Comparison of ENCODE assay signal across 21 mouse cellular contexts in genomic region chr7:65713782-65714181, GRCm38 (mm10). TPM values are rescaled to one million over a fixed set of nuclear protein-coding genes. Genes with fewer than 3 reads are reported as not detected.
DNase-seq lines count a peak whose midpoint lies in the region; ATAC-seq and TF ChIP-seq lines count a peak whose summit lies in the region.
"Had no signal": no experiment of that assay in that cellular context is flagged by ENCODE, and none has a peak within 500 bp of the region (broad histone marks: within the 10 kb centered on the region; RNA-seq: fewer than 3 reads in every experiment).

No protein-coding gene starts in this region.

- no peaks in the 10 kb centered on the region for H3K27me3 ChIP-seq in forebrain, embryonic 14.5 days (replicated peaks; ENCODE audit: control insufficient read depth, insufficient read depth, low read length)
- H3K27me3 ChIP-seq in forebrain, embryonic 13.5 days: no peaks in the 10 kb centered on the region
- no peaks in the 10 kb centered on the region for H3K27me3 ChIP-seq in kidney, embryonic 15.5 days
- H3K27me3 ChIP-seq in midbrain, embryonic 16.5 days (ENCODE audit: control insufficient read depth, insufficient read depth, low read depth, low read length): no peaks in the 10 kb centered on the region
- H3K27me3 ChIP-seq in midbrain, embryonic 15.5 days (replicated peaks): no peaks in the 10 kb centered on the region
- H3K27me3 ChIP-seq: forebrain, embryonic 15.5 days; limb, embryonic 13.5 days; liver, embryonic 13.5 days; lung, embryonic 15.5 days had no signal

- no peaks in the 10 kb centered on the region for H3K9me3 ChIP-seq in forebrain, embryonic 14.5 days (replicated peaks; ENCODE audit: control insufficient read depth, low read length)
- H3K9me3 ChIP-seq in forebrain, embryonic 13.5 days (replicated peaks): no peaks in the 10 kb centered on the region
- no peaks in the 10 kb centered on the region for H3K9me3 ChIP-seq in kidney, embryonic 15.5 days (replicated peaks)
- no peaks in the 10 kb centered on the region for H3K9me3 ChIP-seq in midbrain, embryonic 16.5 days (replicated peaks; ENCODE audit: control insufficient read depth, low read length, poor library complexity, severe bottlenecking)
- H3K9me3 ChIP-seq in midbrain, embryonic 15.5 days: no peaks in the 10 kb centered on the region
- H3K9me3 ChIP-seq: embryonic facial prominence, embryonic 10.5 days; forebrain, embryonic 15.5 days; hindbrain, embryonic 10.5 days; limb, embryonic 13.5 days; liver, embryonic 13.5 days; lung, embryonic 15.5 days had no signal

- no peak overlapping the region for H3K27ac ChIP-seq in forebrain, embryonic 14.5 days (ENCODE audit: low read depth, low read length)
- H3K27ac ChIP-seq in forebrain, embryonic 13.5 days: no peak overlapping the region
- H3K27ac ChIP-seq in kidney, embryonic 15.5 days: no peak overlapping the region
- no peak overlapping the region for H3K27ac ChIP-seq in midbrain, embryonic 16.5 days (ENCODE audit: low read length)
- no peak overlapping the region for H3K27ac ChIP-seq in midbrain, embryonic 15.5 days
- H3K27ac ChIP-seq in embryonic fibroblast, embryonic 13.5 days (ENCODE audit: insufficient read depth, low read length): no peak overlapping the region
- H3K27ac ChIP-seq: embryonic facial prominence, embryonic 10.5 days; forebrain, embryonic 15.5 days; heart, adult 2 months; hindbrain, embryonic 10.5 days; limb, embryonic 13.5 days; liver, embryonic 13.5 days; lung, embryonic 15.5 days had no signal

- ATAC-seq in forebrain, embryonic 14.5 days: no peak
- no peak for ATAC-seq in forebrain, embryonic 13.5 days
- peak; percentile 69; the same call in 1 of the 2 replicates for ATAC-seq in kidney, embryonic 15.5 days (replicated peaks; ENCODE audit: low FRiP score)
- 0 out of 2 replicates have a peak, but pooled peaks have one; percentile 48 for ATAC-seq in midbrain, embryonic 16.5 days
- no peak for ATAC-seq in midbrain, embryonic 15.5 days (replicated peaks)
- ATAC-seq: forebrain, embryonic 15.5 days had no signal

- TF ChIP-seq CTCF in embryonic fibroblast, embryonic 13.5 days (IDR thresholded peaks at IDR 0.05; ENCODE audit: borderline replicate concordance, insufficient read depth, low read length): peak; percentile 40; the same call in 1 of the 2 replicates

- no peaks in the 10 kb centered on the region for H3K36me3 ChIP-seq in forebrain, embryonic 14.5 days (ENCODE audit: control insufficient read depth, insufficient read depth, low read length)
- H3K36me3 ChIP-seq in forebrain, embryonic 13.5 days (ENCODE audit: poor library complexity, severe bottlenecking): no peaks in the 10 kb centered on the region
- no peaks in the 10 kb centered on the region for H3K36me3 ChIP-seq in kidney, embryonic 15.5 days
- H3K36me3 ChIP-seq in midbrain, embryonic 16.5 days (ENCODE audit: control insufficient read depth, insufficient read depth, low read length): no peaks in the 10 kb centered on the region
- no peaks in the 10 kb centered on the region for H3K36me3 ChIP-seq in midbrain, embryonic 15.5 days (replicated peaks)
- H3K36me3 ChIP-seq: embryonic facial prominence, embryonic 10.5 days; forebrain, embryonic 15.5 days; hindbrain, embryonic 10.5 days; limb, embryonic 13.5 days; liver, embryonic 13.5 days; lung, embryonic 15.5 days had no signal

- WGBS in forebrain, embryonic 14.5 days: 70% methylated on average over 5 of the region's 5 CpGs
- WGBS in forebrain, embryonic 13.5 days: 70% methylated on average over 5 of the region's 5 CpGs
- WGBS in kidney, embryonic 15.5 days: 35% methylated on average over 5 of the region's 5 CpGs
- 58% methylated on average over 5 of the region's 5 CpGs for WGBS in midbrain, embryonic 16.5 days
- 57% methylated on average over 5 of the region's 5 CpGs for WGBS in midbrain, embryonic 15.5 days

- no peak for TF ChIP-seq POLR2A in embryonic fibroblast, embryonic 13.5 days (IDR thresholded peaks at IDR 0.05; ENCODE audit: low read depth, low read length)

- no peak overlapping the region for H3K9ac ChIP-seq in forebrain, embryonic 14.5 days (ENCODE audit: low read length)
- no peak overlapping the region for H3K9ac ChIP-seq in forebrain, embryonic 13.5 days
- no peak overlapping the region for H3K9ac ChIP-seq in kidney, embryonic 15.5 days
- H3K9ac ChIP-seq in midbrain, embryonic 16.5 days (ENCODE audit: low read depth, low read length): no peak overlapping the region
- H3K9ac ChIP-seq in midbrain, embryonic 15.5 days: no peak overlapping the region
- H3K9ac ChIP-seq: forebrain, embryonic 15.5 days; limb, embryonic 13.5 days; liver, embryonic 13.5 days; lung, embryonic 15.5 days had no signal

- no peak overlapping the region for H3K4me2 ChIP-seq in forebrain, embryonic 14.5 days (ENCODE audit: low read length)
- H3K4me2 ChIP-seq in forebrain, embryonic 13.5 days: no peak overlapping the region
- no peak overlapping the region for H3K4me2 ChIP-seq in kidney, embryonic 15.5 days
- H3K4me2 ChIP-seq in midbrain, embryonic 16.5 days (ENCODE audit: low read length): no peak overlapping the region
- H3K4me2 ChIP-seq in midbrain, embryonic 15.5 days: no peak overlapping the region
- H3K4me2 ChIP-seq: forebrain, embryonic 15.5 days; limb, embryonic 13.5 days; liver, embryonic 13.5 days; lung, embryonic 15.5 days had no signal

- H3K4me3 ChIP-seq in forebrain, embryonic 14.5 days (ENCODE audit: low read depth, low read length): no peak overlapping the region
- no peak overlapping the region for H3K4me3 ChIP-seq in forebrain, embryonic 13.5 days
- no peak overlapping the region for H3K4me3 ChIP-seq in kidney, embryonic 15.5 days (replicated peaks)
- H3K4me3 ChIP-seq in midbrain, embryonic 16.5 days (ENCODE audit: low read depth, low read length): no peak overlapping the region
- H3K4me3 ChIP-seq in midbrain, embryonic 15.5 days: no peak overlapping the region
- no peak overlapping the region for H3K4me3 ChIP-seq in embryonic fibroblast, embryonic 13.5 days (ENCODE audit: insufficient read depth, low read length)
- H3K4me3 ChIP-seq: embryonic facial prominence, embryonic 10.5 days; forebrain, embryonic 15.5 days; heart, adult 2 months; hindbrain, embryonic 10.5 days; limb, embryonic 13.5 days; liver, embryonic 13.5 days; lung, embryonic 15.5 days had no signal

- peak; percentile 5 for DNase-seq in forebrain, embryonic 14.5 days (ENCODE audit: low spot score)
- no peak for DNase-seq in kidney, adult 9 months
- DNase-seq in cerebellum, adult 9-11 months: no peak
- DNase-seq: B cell, adult 2 months; cerebellum, postnatal 25 days; gastrocnemius, postnatal 25 days; heart, adult 2 months; layer of hippocampus, postnatal 36 days; liver, embryonic 13.5 days; right cerebral cortex, adult 18-20 months; thymus, postnatal 14 days had no signal

- no peaks in the 10 kb centered on the region for H3K4me1 ChIP-seq in forebrain, embryonic 14.5 days (ENCODE audit: control insufficient read depth, insufficient read depth, low read length)
- no peaks in the 10 kb centered on the region for H3K4me1 ChIP-seq in forebrain, embryonic 13.5 days
- H3K4me1 ChIP-seq in kidney, embryonic 15.5 days: peaks cover 3% of the 10 kb centered on the region; the same call in 1 of the 2 replicates
- H3K4me1 ChIP-seq in midbrain, embryonic 16.5 days (ENCODE audit: control insufficient read depth, insufficient read depth, low read length): no peaks in the 10 kb centered on the region
- H3K4me1 ChIP-seq in midbrain, embryonic 15.5 days: no peaks in the 10 kb centered on the region
- no peaks in the 10 kb centered on the region; the same call in 1 of the 2 replicates for H3K4me1 ChIP-seq in embryonic fibroblast, embryonic 13.5 days (ENCODE audit: control insufficient read depth, insufficient read depth, low read length)
- H3K4me1 ChIP-seq: embryonic facial prominence, embryonic 10.5 days; forebrain, embryonic 15.5 days; hindbrain, embryonic 10.5 days; limb, embryonic 13.5 days; liver, embryonic 13.5 days; lung, embryonic 15.5 days had no signal

RNA-seq across cellular contexts. Expression of gene Tm2d3, which starts 22.8 kb away (rescaled TPM):
- polyA plus RNA-seq in forebrain, embryonic 14.5 days (2014; fragmentation: Nextera tagmentation; extraction: Ambion mirVana): 96.9 and 109 TPM in 2 replicates
- 80.9 and 84.7 TPM in 2 replicates for polyA plus RNA-seq in forebrain, embryonic 13.5 days (2015; fragmentation: Nextera tagmentation; extraction: Ambion mirVana)
- 88.1 and 89.8 TPM in 2 replicates for polyA plus RNA-seq in kidney, embryonic 15.5 days (2015; fragmentation: Nextera tagmentation; extraction: Ambion mirVana)
- 85.6 and 89.8 TPM in 2 replicates for polyA plus RNA-seq in midbrain, embryonic 16.5 days (2015; fragmentation: Nextera tagmentation; extraction: Ambion mirVana)
- 80.8 and 81.4 TPM in 2 replicates for polyA plus RNA-seq in midbrain, embryonic 15.5 days (2015; fragmentation: Nextera tagmentation; extraction: Ambion mirVana)
- polyA plus RNA-seq in embryonic fibroblast, embryonic 13.5 days (2011; ENCODE audit: insufficient read length, low read depth, missing spikeins): 69.1 and 83.5 TPM in 2 replicates

Comparison
In these comparisons a context has a peak if more than half of its experiments do, and no peak if none do; other contexts are left out.
1. ATAC-seq: peak in kidney, embryonic 15.5 days (single experiment) and midbrain, embryonic 16.5 days (single experiment); none in forebrain, embryonic 14.5 days (single experiment), forebrain, embryonic 13.5 days (single experiment) and midbrain, embryonic 15.5 days (single experiment).